Mouse (Mus musculus) heart, postnatal 0 days (tissue): Measurements from ENCODE around the gene Tgm2.

Source experiments
- CTCF ChIP-seq: IDR thresholded peaks from 2 replicates; pipeline ENCODE4 v1.5.1; 2016; ENCODE audit warnings: antibody characterized with exemption, control low read depth, low read depth
- EP300 ChIP-seq: IDR thresholded peaks from 2 replicates; pipeline ENCODE4 v1.6.1; 2016; ENCODE audit warnings: antibody characterized with exemption, low read depth

GRCm38 (mm10) chr2:158163034-158163433 lies 16.8 kb upstream of the Tgm2 start:
- TF ChIP-seq CTCF, result no peak
- TF ChIP-seq EP300, result no peak
